Mouse (Mus musculus): Measurements from ENCODE around the gene Ccdc89.

DNA sequence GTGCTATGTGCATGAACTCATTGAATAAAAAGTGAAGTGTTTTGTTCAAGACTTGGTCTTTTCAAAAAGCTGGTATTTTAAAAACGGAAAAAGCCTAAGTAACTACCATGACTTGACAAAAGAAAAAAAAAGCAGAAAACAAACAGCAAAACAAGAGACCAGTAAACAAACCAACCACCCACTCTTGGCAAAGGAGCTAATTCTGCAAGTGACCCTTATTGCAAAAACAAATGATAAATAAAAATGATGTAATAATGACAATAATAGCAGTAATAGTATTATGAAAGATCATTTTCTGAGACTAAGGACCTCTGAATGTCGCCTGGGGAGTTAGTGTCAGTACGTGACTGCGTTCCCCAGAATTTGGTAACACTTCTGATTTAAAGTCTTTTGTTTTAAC lies 15.7 kb downstream of the Ccdc89 start:
- no peak for TF ChIP-seq POLR2A (IDR thresholded peaks at IDR 0.05; ENCODE audit: extremely low read depth, insufficient read depth, low read length)
- TF ChIP-seq CTCF (IDR thresholded peaks at IDR 0.05; ENCODE audit: low read depth, low read length), result no peak

All from liver, adult 2 months (tissue).